Mouse (Mus musculus): ENCODE results near the gene Rln3. TPM values are rescaled to one million over a fixed set of nuclear protein-coding genes. Genes with fewer than 3 reads are reported as not detected.
A peak's percentile ranks its signal among the peaks of the same experiment; 100 is the strongest.
"Not testable (repeated sequence)": the region's sequence is repeated elsewhere in the genome, so short reads cannot be mapped to it uniquely, and the experiment has no call there.

Rln3 gene
- polyA plus RNA-seq, 1 experiment, result 0.31 TPM

- H3K36me3 ChIP-seq (replicated peaks; ENCODE audit: low read length), result no peaks in the 10 kb centered on the region
- H3K4me3 ChIP-seq (replicated peaks), result peak overlapping the region; percentile 93
- peaks cover 47% of the 10 kb centered on the region for H3K27me3 ChIP-seq (replicated peaks)
- peaks cover 6% of the 10 kb centered on the region for H3K9me3 ChIP-seq
- H3K4me1 ChIP-seq, result peaks cover 43% of the 10 kb centered on the region
- TF ChIP-seq FLI1 (IDR thresholded peaks at IDR 0.05; ENCODE audit: low read length), result no peak
- no peak for TF ChIP-seq GATA1 (IDR thresholded peaks at IDR 0.05; ENCODE audit: borderline replicate concordance, low read length)
Observed at GRCm38 (mm10) chr8:84010625-84011611, 33.9 kb downstream of the Rln3 start.

GRCm38 (mm10) chr8:84009876-84010275, 34.9 kb downstream of the Rln3 start:
- peaks cover 48% of the 10 kb centered on the region for H3K4me1 ChIP-seq
- peaks cover 40% of the 10 kb centered on the region for H3K27me3 ChIP-seq (replicated peaks)
- peak overlapping the region; percentile 44 for H3K4me3 ChIP-seq (replicated peaks)
- TF ChIP-seq FLI1 (IDR thresholded peaks at IDR 0.05; ENCODE audit: low read length) (no peak), GATA1 (IDR thresholded peaks at IDR 0.05; ENCODE audit: borderline replicate concordance, low read length) (no peak)
- no peaks in the 10 kb centered on the region for H3K36me3 ChIP-seq (replicated peaks; ENCODE audit: low read length)
- H3K9me3 ChIP-seq, result no peaks in the 10 kb centered on the region

- H3K36me3 ChIP-seq (replicated peaks; ENCODE audit: low read length), result peaks cover under 1% of the 10 kb centered on the region
- H3K4me1 ChIP-seq, result peaks cover 60% of the 10 kb centered on the region
- no peak overlapping the region for H3K4me3 ChIP-seq (replicated peaks)
- TF ChIP-seq FLI1 (IDR thresholded peaks at IDR 0.05; ENCODE audit: low read length) (no peak), GATA1 (IDR thresholded peaks at IDR 0.05; ENCODE audit: borderline replicate concordance, low read length) (no peak)
- H3K9me3 ChIP-seq, result no peaks in the 10 kb centered on the region
- H3K27me3 ChIP-seq (replicated peaks), result peaks cover 35% of the 10 kb centered on the region
Observed at GRCm38 (mm10) chr8:84008362-84008761, 36.4 kb downstream of the Rln3 start.

- not testable (repeated sequence) for H3K27me3 ChIP-seq (replicated peaks); H3K9me3 ChIP-seq; H3K4me3 ChIP-seq (replicated peaks)
- H3K36me3 ChIP-seq (replicated peaks; ENCODE audit: low read length), result peaks cover 29% of the 10 kb centered on the region
- peaks cover 43% of the 10 kb centered on the region for H3K4me1 ChIP-seq
Observed at GRCm38 (mm10) chr8:84005502-84005901, 39.3 kb downstream of the Rln3 start.

GRCm38 (mm10) chr8:84004533-84005201, 40.1 kb downstream of the Rln3 start:
- Histone ChIP-seq H3K9me3 (no peaks in the 10 kb centered on the region), H3K36me3 (replicated peaks; ENCODE audit: low read length) (peaks cover 38% of the 10 kb centered on the region), H3K4me1 (peaks cover 38% of the 10 kb centered on the region), H3K27me3 (replicated peaks) (no peaks in the 10 kb centered on the region), H3K4me3 (replicated peaks) (peak overlapping the region; percentile 91)
- TF ChIP-seq FLI1 (IDR thresholded peaks at IDR 0.05; ENCODE audit: low read length) (no peak), GATA1 (IDR thresholded peaks at IDR 0.05; ENCODE audit: borderline replicate concordance, low read length) (no peak)

GRCm38 (mm10) chr8:84003612-84004246, 41.1 kb downstream of the Rln3 start:
- H3K4me1 ChIP-seq, result peaks cover 48% of the 10 kb centered on the region
- H3K36me3 ChIP-seq (replicated peaks; ENCODE audit: low read length), result peaks cover 47% of the 10 kb centered on the region

GRCm38 (mm10) chr8:84002957-84003611, 41.7 kb downstream of the Rln3 start:
- Histone ChIP-seq H3K27me3 (replicated peaks) (no peaks in the 10 kb centered on the region), H3K4me3 (replicated peaks) (peak overlapping the region; percentile 10), H3K4me1 (peaks cover 49% of the 10 kb centered on the region), H3K9me3 (no peaks in the 10 kb centered on the region), H3K36me3 (replicated peaks; ENCODE audit: low read length) (peaks cover 47% of the 10 kb centered on the region)
- TF ChIP-seq GATA1 (IDR thresholded peaks at IDR 0.05; ENCODE audit: borderline replicate concordance, low read length) (no peak), FLI1 (IDR thresholded peaks at IDR 0.05; ENCODE audit: low read length) (no peak)

More at GRCm38 (mm10) chr8:84003612-84004246, 41.1 kb downstream of the Rln3 start:
- H3K9me3 ChIP-seq, result no peaks in the 10 kb centered on the region
- H3K4me3 ChIP-seq (replicated peaks), result peak overlapping the region; percentile 91
- H3K27me3 ChIP-seq (replicated peaks), result no peaks in the 10 kb centered on the region
- TF ChIP-seq GATA1 (IDR thresholded peaks at IDR 0.05; ENCODE audit: borderline replicate concordance, low read length) (no peak), FLI1 (IDR thresholded peaks at IDR 0.05; ENCODE audit: low read length) (no peak)

GRCm38 (mm10) chr8:84001281-84002000, 43.4 kb downstream of the Rln3 start, which contains the start of gene 1700067K01Rik:
Gene 1700067K01Rik, plus strand, starts transcription at chr8:84001502.
- Histone ChIP-seq H3K9me3 (no peaks in the 10 kb centered on the region), H3K4me3 (replicated peaks) (no peak within 1 kb of the TSS), H3K27me3 (replicated peaks) (no peaks in the 10 kb centered on the region), H3K4me1 (peaks cover 50% of the 10 kb centered on the region), H3K36me3 (replicated peaks; ENCODE audit: low read length) (peaks cover 47% of the 10 kb centered on the region)
- TF ChIP-seq GATA1 (IDR thresholded peaks at IDR 0.05; ENCODE audit: borderline replicate concordance, low read length) (no peak), FLI1 (IDR thresholded peaks at IDR 0.05; ENCODE audit: low read length) (no peak)

GRCm38 (mm10) chr8:83999825-84000224, 45.0 kb downstream of the Rln3 start:
- Histone ChIP-seq H3K36me3 (replicated peaks; ENCODE audit: low read length) (peaks cover 55% of the 10 kb centered on the region), H3K4me1 (peaks cover 55% of the 10 kb centered on the region), H3K4me3 (replicated peaks) (peak overlapping the region; percentile 91), H3K9me3 (no peaks in the 10 kb centered on the region), H3K27me3 (replicated peaks) (no peaks in the 10 kb centered on the region)
- TF ChIP-seq FLI1 (IDR thresholded peaks at IDR 0.05; ENCODE audit: low read length), result no peak
- no peak for TF ChIP-seq GATA1 (IDR thresholded peaks at IDR 0.05; ENCODE audit: borderline replicate concordance, low read length)

Data from megakaryocyte, embryonic 14.5 days (primary cell).